Mouse (Mus musculus) erythroblast, embryonic 14.5 days (primary cell): ENCODE measurements around the gene Tas2r134.

Experiments used
- GATA1 ChIP-seq: IDR thresholded peaks from 2 replicates; pipeline ENCODE4 v1.6.1; 2012; ENCODE audit warnings: low read length, inconsistent platforms, mixed read lengths
- TAL1 ChIP-seq: IDR thresholded peaks from 3 replicates; pipeline ENCODE4 v1.6.1; 2012; ENCODE audit warnings: low read length, inconsistent platforms, mixed read lengths

- TF ChIP-seq TAL1 (no peak), GATA1 (no peak)
These were observed 26.4 kb upstream of the Tas2r134 start for GRCm38 (mm10) chr2:51600873-51601272.
